Mouse (Mus musculus) bone marrow, adult 2 months (tissue): Measurements from ENCODE around the gene Sdk2. TPM values are rescaled to one million over a fixed set of nuclear protein-coding genes. Genes with fewer than 3 reads are reported as not detected.
A peak's percentile ranks its signal among the peaks of the same experiment; 100 is the strongest.

ENCODE experiments used
- H3K27ac ChIP-seq: fragments of 200-500 bp; 2 replicates; pipeline ENCODE4 v1.5.1; 2012; ENCODE audit warnings: low read depth, mild to moderate bottlenecking, control low read depth, inconsistent platforms, low read length; ENCODE audit not compliant: control insufficient read depth, poor library complexity, insufficient read depth
- H3K4me1 ChIP-seq: fragments of 200-500 bp; 2 replicates; pipeline ENCODE4 v1.6.1; 2011; ENCODE audit warnings: low read length; ENCODE audit not compliant: control insufficient read depth, insufficient read depth
- H3K4me3 ChIP-seq: fragments of 200-500 bp; replicated peaks from 2 replicates; pipeline ENCODE3; 2011; ENCODE audit warnings: mild to moderate bottlenecking, low read depth, low read length, control low read depth; ENCODE audit not compliant: control insufficient read depth
- CTCF ChIP-seq: fragments of 200-500 bp; IDR thresholded peaks from 2 replicates; pipeline ENCODE4 v1.5.1; 2011; ENCODE audit warnings: low read length, control low read depth; ENCODE audit not compliant: control insufficient read depth, insufficient read depth
- POLR2A ChIP-seq: fragments of 200-500 bp; IDR thresholded peaks from 2 replicates; pipeline ENCODE4 v1.6.1; 2011; ENCODE audit warnings: low read depth, mild to moderate bottlenecking, control low read depth, low read length, borderline replicate concordance; ENCODE audit not compliant: control insufficient read depth
- WGBS: fragments of 180-500 bp; shearing (Covaris S2); methylation state at CpG from one replicate; pipeline ENCODE4 v1.1.7; 2018; 5-methylcytosine and 5-hydroxymethylcytosine counted together
- polyA plus RNA-seq: library from polyadenylated mRNA; stranded (reverse); fragments of >200 nt; gene quantifications from 2 replicates; pipeline ENCODE4 v1.2.4, GENCODE M21; 2011; ENCODE audit warnings: low replicate concordance; ENCODE audit not compliant: missing spikeins, insufficient read depth, insufficient read length

Gene Sdk2
- polyA plus RNA-seq, 1 experiment: 0.17 TPM

GRCm38 (mm10) chr11:113992894-113993293, 74.0 kb downstream of the Sdk2 start:
- Histone ChIP-seq H3K4me1 (no peaks in the 10 kb centered on the region), H3K4me3 (no peak overlapping the region), H3K27ac (no peak overlapping the region)
- 78% methylated on average over 10 of the region's 10 CpGs for whole genome bisulfite sequencing
- TF ChIP-seq POLR2A (no peak), CTCF (no peak)

GRCm38 (mm10) chr11:113991886-113992285, 75.0 kb downstream of the Sdk2 start:
- Histone ChIP-seq H3K27ac (no peak overlapping the region), H3K4me1 (no peaks in the 10 kb centered on the region), H3K4me3 (no peak overlapping the region)
- TF ChIP-seq POLR2A (no peak), CTCF (no peak)
- WGBS: 77% methylated on average over 8 of the region's 8 CpGs

DNA sequence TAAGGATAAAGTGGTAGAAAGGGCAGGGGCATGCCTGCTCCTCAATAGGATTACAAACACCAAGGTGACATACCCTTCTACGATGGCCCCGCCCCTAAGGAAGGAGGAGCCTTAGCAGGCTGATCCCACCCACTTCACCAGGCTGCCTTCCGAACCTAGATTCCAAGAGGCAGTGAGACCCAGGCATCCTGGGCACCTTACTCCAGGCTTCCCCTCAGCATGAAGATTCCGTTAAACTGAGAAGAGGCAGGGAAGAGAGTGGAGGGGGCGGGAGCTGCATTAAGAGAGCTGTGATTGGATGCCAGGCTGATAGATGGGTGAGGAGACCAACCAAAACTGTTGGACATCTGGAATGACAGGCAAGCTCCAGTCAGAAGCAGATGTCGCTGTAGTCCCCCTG, 76.4 kb downstream of the Sdk2 start:
- WGBS: 10% methylated on average over 6 of the region's 6 CpGs
- Histone ChIP-seq H3K27ac (no peak overlapping the region), H3K4me3 (no peak overlapping the region), H3K4me1 (no peaks in the 10 kb centered on the region)
- no peak for TF ChIP-seq POLR2A
- TF ChIP-seq CTCF: no peak

DNA sequence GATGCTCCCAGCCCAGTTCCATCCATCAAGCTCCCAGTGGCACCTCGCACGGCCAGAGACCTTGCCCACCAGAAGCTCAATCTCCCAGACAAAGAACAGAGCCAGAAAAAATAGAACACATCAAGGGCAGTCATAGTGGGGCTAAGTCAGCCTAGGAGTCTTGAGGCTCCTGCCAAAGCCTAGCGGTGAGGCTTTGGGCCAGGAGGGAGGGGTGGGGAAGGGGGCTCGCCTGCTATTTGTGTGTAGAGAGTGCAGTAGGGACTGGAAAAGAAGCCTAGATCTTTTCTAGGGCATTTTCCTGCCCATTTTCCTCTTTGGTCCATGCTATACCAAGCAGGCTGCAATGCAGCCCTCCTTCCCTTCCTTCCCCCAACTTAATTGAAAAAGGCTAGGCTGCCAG, 76.8 kb downstream of the Sdk2 start:
- Histone ChIP-seq H3K27ac (no peak overlapping the region), H3K4me3 (no peak overlapping the region), H3K4me1 (no peaks in the 10 kb centered on the region)
- TF ChIP-seq CTCF (no peak), POLR2A (no peak)
- 37% methylated on average over 4 of the region's 4 CpGs for WGBS

DNA sequence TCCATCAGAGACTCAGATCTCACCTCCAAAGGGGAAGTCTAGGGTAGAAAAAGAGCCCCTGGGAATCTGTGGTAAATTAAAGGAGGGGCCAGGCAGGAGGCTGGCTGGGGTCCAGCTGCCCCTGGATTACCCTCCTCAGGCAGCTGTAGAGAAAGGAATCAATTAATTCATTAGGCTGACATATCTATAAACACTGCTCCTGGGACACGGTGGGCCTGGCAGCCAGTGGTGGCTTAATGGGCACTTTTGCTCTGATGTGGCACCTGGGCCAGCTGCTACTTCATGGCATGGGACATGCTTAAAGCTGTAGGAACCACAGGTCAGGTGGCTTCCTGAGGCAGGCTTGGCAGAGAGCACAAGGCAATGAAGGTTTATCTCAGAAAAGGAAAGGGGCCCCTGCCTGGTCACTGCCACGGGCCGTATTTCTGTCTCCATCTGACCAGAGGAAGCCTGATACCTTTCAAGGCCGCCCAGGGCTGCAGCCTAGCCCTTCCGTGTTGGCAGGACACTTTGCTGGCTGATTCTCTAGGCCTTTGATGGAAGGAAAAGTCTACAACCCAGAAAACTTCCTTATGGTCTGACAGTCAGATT, 80.9 kb downstream of the Sdk2 start:
- no peak overlapping the region for H3K4me3 ChIP-seq
- TF ChIP-seq CTCF (no peak), POLR2A (no peak)
- H3K4me1 ChIP-seq: no peaks in the 10 kb centered on the region
- WGBS: 11% methylated on average over 5 of the region's 5 CpGs
- H3K27ac ChIP-seq: no peak overlapping the region

DNA sequence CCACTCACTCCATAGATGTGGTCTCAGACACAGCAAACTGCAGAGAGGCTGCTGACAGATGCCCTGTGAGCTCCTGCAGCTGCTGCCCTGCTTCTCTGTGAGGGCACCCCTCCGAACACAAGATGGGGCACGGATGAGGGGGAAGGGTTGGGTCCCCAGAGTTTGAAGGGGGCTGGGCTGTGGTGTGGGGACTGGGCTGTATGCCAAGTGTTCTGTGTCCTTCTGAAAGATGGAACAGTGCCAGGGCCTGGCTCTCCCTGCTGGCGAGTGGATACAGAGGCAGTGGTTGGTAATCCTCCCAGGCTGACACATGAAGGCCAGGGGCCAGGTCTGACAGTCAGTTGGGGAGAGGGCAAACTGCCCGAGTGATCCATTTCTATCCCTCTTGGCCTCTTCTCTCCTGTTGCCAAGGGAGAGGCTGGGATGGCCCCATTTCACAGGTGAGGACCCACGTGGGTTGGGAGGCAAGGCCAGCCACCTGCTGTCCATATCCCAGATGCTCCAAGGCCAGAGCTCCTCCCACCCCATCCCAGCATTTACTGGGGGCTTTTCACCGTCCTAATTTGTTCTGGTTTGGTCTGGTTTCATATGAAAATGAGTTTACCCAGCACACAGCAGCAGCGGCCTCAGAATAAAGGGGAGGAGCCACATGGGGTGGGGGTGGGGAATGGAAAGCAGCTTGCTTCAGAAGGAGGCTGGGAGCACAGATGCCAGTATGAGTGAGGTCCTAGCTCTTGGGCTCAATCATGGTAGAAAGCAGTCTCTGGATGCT, 84.9 kb downstream of the Sdk2 start:
- WGBS: 47% methylated on average over 7 of the region's 7 CpGs
- Histone ChIP-seq H3K27ac (no peak overlapping the region), H3K4me3 (no peak overlapping the region), H3K4me1 (no peaks in the 10 kb centered on the region)
- TF ChIP-seq CTCF (no peak), POLR2A (no peak)

DNA sequence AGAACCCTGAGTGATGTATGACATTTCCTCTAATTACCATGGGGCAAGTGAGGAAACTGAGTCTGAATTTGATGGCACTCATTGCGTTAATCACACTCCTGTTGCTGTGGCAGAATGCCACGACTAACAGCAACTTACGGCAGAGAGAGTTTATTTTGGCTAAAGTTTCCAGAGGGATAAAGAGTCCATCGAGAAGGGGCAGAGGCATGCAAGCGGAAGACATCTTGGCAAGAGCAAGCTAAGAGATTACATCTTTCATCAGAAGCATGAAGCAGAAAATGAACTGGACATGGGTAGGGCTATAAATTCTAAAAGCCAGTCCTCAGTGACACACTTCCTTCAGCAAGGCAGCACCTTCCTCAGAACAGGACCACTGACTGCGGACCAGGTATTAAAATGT, 85.8 kb downstream of the Sdk2 start:
- TF ChIP-seq CTCF: no peak
- no peak for TF ChIP-seq POLR2A
- no peak overlapping the region for H3K27ac ChIP-seq
- H3K4me3 ChIP-seq: no peak overlapping the region
- WGBS: 80% methylated on average over 6 of the region's 6 CpGs
- H3K4me1 ChIP-seq: no peaks in the 10 kb centered on the region

DNA sequence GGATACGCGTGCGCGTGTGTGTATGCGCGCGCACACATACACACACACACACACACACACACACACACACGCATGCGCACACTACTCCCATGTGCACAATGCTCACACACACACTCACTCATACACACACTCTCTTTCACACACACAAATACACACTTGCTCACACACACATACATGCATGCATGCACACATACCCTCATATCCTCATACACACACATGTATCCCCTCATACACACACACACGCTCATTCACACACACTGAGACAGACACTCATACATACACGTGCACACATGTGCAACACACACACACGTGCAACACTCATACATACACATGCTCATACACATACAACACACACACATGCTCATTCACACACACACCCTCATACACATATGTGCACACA, 88.5 kb downstream of the Sdk2 start:
- Histone ChIP-seq H3K4me1 (no peaks in the 10 kb centered on the region), H3K4me3 (peak overlapping the region; percentile 20), H3K27ac (no peak overlapping the region)
- TF ChIP-seq POLR2A (no peak), CTCF (no peak)
- WGBS: 93% methylated on average over 12 of the region's 12 CpGs

DNA sequence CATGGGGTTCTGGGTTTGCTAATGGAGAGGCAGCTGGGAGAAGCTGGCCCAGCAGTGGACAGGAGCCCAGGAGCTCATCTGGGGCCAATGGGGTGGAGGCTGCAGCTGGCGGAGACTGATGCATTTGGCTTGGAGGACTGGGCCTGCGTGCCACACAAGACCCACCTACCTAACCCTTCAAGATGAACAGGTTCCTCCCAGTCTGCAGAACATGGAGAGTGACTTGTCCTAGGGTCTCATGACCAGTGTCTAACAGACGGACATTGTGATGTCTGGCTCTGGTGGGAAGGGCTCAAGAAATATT, 91.2 kb downstream of the Sdk2 start:
- Histone ChIP-seq H3K4me1 (no peaks in the 10 kb centered on the region), H3K27ac (no peak overlapping the region), H3K4me3 (no peak overlapping the region)
- WGBS: 74% methylated on average over 3 of the region's 3 CpGs
- TF ChIP-seq POLR2A (no peak), CTCF (no peak)
